Mouse (Mus musculus) MEL (cell line): Measurements from ENCODE around the gene Rag2. TPM values are rescaled to one million over a fixed set of nuclear protein-coding genes. Genes with fewer than 3 reads are reported as not detected.

Source experiments
- DNase-seq: peaks from one replicate; pipeline ENCODE4 v3.0.0; 2011; ENCODE audit warnings: low read depth, low spot score
- H3K27ac ChIP-seq: 2 replicates; pipeline ENCODE4 v1.5.1; 2012; ENCODE audit warnings: low read depth, mild to moderate bottlenecking, control low read depth, low read length, moderate library complexity; ENCODE audit not compliant: control insufficient read depth
- H3K27me3 ChIP-seq, 2 experiments: fragments of 150-350 bp in 1 of 2; sonication (generic) in 1 of 2; 2 replicates each; pipeline ENCODE4 v1.6.1; 2012; ENCODE audit warnings: low read length in 2 of 2, mild to moderate bottlenecking in 2 of 2, improper control_type of control experiment in 1 of 2, moderate library complexity in 1 of 2; ENCODE audit not compliant: insufficient read depth in 2 of 2, control insufficient read depth in 1 of 2
- H3K36me3 ChIP-seq, 2 experiments: 2 replicates each; pipeline ENCODE4 v1.6.1; 2012 to 2014; ENCODE audit warnings: low read length in 2 of 2, improper control_type of control experiment in 1 of 2, inconsistent platforms in 1 of 2, mild to moderate bottlenecking in 1 of 2; ENCODE audit not compliant: insufficient read depth in 2 of 2, control insufficient read depth in 1 of 2
- H3K4me1 ChIP-seq, 2 experiments: fragments of 150-350 bp in 1 of 2; sonication (generic) in 1 of 2; 2 replicates each; pipeline ENCODE4 v1.6.1; 2012; ENCODE audit warnings: low read length in 2 of 2, improper control_type of control experiment in 1 of 2, mild to moderate bottlenecking in 1 of 2; ENCODE audit not compliant: insufficient read depth in 2 of 2, control insufficient read depth in 1 of 2
- H3K4me3 ChIP-seq, 2 experiments: fragments of 150-350 bp in 1 of 2; sonication (generic) in 1 of 2; 2 replicates each; pipeline ENCODE4 v1.5.1; 2012; ENCODE audit warnings: low read depth in 2 of 2, low read length in 2 of 2, mild to moderate bottlenecking in 2 of 2, moderate library complexity in 2 of 2, control low read depth in 1 of 2, improper control_type of control experiment in 1 of 2; ENCODE audit not compliant: control insufficient read depth in 1 of 2, insufficient read depth in 1 of 2
- H3K79me2 ChIP-seq: 2 replicates; pipeline ENCODE4 v1.6.1; 2012; ENCODE audit warnings: mild to moderate bottlenecking, low read length, moderate library complexity; ENCODE audit not compliant: control insufficient read depth, poor library complexity, insufficient read depth
- H3K9ac ChIP-seq: 2 replicates; pipeline ENCODE4 v1.6.1; 2012; ENCODE audit warnings: low read depth, mild to moderate bottlenecking, control low read depth, low read length, moderate library complexity; ENCODE audit not compliant: control insufficient read depth, poor library complexity, severe bottlenecking
- H3K9me3 ChIP-seq: fragments of 150-350 bp; sonication (generic); replicated peaks from 2 replicates; pipeline ENCODE4 v1.6.1; 2012; ENCODE audit warnings: mild to moderate bottlenecking, low read length, improper control_type of control experiment, moderate library complexity; ENCODE audit not compliant: insufficient read depth
- CHD2 ChIP-seq: IDR thresholded peaks from 2 replicates; pipeline ENCODE4 v1.6.1; 2011; ENCODE audit warnings: low read length, improper control_type of control experiment
- CTCF ChIP-seq, 3 experiments: IDR thresholded peaks in 2 of 3; conservative IDR thresholded peaks in 1 of 3; 2 replicates each; pipeline ENCODE4 v1.5.1; 2011 to 2012; ENCODE audit warnings: low read length in 3 of 3, low read depth in 2 of 3, mild to moderate bottlenecking in 2 of 3, improper control_type of control experiment in 1 of 3, inconsistent platforms in 1 of 3, mixed read lengths in 1 of 3, moderate library complexity in 1 of 3; ENCODE audit not compliant: control insufficient read depth in 1 of 3, insufficient read depth in 1 of 3, poor library complexity in 1 of 3, severe bottlenecking in 1 of 3
- ELF1 ChIP-seq: IDR thresholded peaks from 2 replicates; pipeline ENCODE4 v1.6.1; 2014; ENCODE audit warnings: low read depth, mild to moderate bottlenecking, inconsistent platforms, low read length, improper control_type of control experiment, moderate library complexity
- ETS1 ChIP-seq: IDR thresholded peaks from 2 replicates; pipeline ENCODE4 v1.6.1; 2012; ENCODE audit warnings: low read depth, mild to moderate bottlenecking, inconsistent platforms, low read length, improper control_type of control experiment, moderate library complexity
- JUND ChIP-seq: IDR thresholded peaks from 2 replicates; pipeline ENCODE4 v1.6.1; 2011; ENCODE audit warnings: low read depth, mild to moderate bottlenecking, improper control_type of control experiment, low read length
- MAFK ChIP-seq: IDR thresholded peaks from 2 replicates; pipeline ENCODE4 v1.6.1; 2011; ENCODE audit warnings: low read depth, mild to moderate bottlenecking, low read length, improper control_type of control experiment, borderline replicate concordance
- MAZ ChIP-seq: IDR thresholded peaks from 2 replicates; pipeline ENCODE4 v1.6.1; 2012; ENCODE audit warnings: low read depth, mild to moderate bottlenecking, inconsistent platforms, low read length, improper control_type of control experiment
- MXI1 ChIP-seq: IDR thresholded peaks from 2 replicates; pipeline ENCODE4 v1.6.1; 2011; ENCODE audit warnings: mild to moderate bottlenecking, low read depth, low read length, improper control_type of control experiment
- MYB ChIP-seq: IDR thresholded peaks from 2 replicates; pipeline ENCODE4 v1.6.1; 2011; ENCODE audit warnings: mild to moderate bottlenecking, low read depth, low read length, improper control_type of control experiment
- MYC ChIP-seq: IDR thresholded peaks from 2 replicates; pipeline ENCODE4 v1.6.1; 2011; ENCODE audit warnings: low read depth, mild to moderate bottlenecking, low read length, improper control_type of control experiment, moderate library complexity
- NELFE ChIP-seq: IDR thresholded peaks from 2 replicates; pipeline ENCODE4 v1.6.1; 2011; ENCODE audit warnings: low read depth, low read length, improper control_type of control experiment
- NRF1 ChIP-seq: IDR thresholded peaks from 2 replicates; pipeline ENCODE4 v1.6.1; 2014; ENCODE audit warnings: low read depth, mild to moderate bottlenecking, inconsistent platforms, low read length, improper control_type of control experiment, moderate library complexity; ENCODE audit not compliant: poor library complexity, insufficient read depth, severe bottlenecking
- POLR2A ChIP-seq, 2 experiments: IDR thresholded peaks; 2 replicates each; pipeline ENCODE4 v1.6.1; 2011 to 2012; ENCODE audit warnings: low read length in 2 of 2, mild to moderate bottlenecking in 2 of 2, control low read depth in 1 of 2, improper control_type of control experiment in 1 of 2, low read depth in 1 of 2, moderate library complexity in 1 of 2; ENCODE audit not compliant: control insufficient read depth in 1 of 2, insufficient read depth in 1 of 2, poor library complexity in 1 of 2
- POLR2AphosphoS2 ChIP-seq: IDR thresholded peaks from 2 replicates; pipeline ENCODE4 v1.6.1; 2011; ENCODE audit warnings: low read length, improper control_type of control experiment
- POLR2AphosphoS5 ChIP-seq: IDR thresholded peaks from 2 replicates; pipeline ENCODE4 v1.6.1; 2012; ENCODE audit warnings: low read depth, borderline replicate concordance, mild to moderate bottlenecking, inconsistent platforms, low read length, moderate library complexity, mixed read lengths
- RAD21 ChIP-seq: IDR thresholded peaks from 2 replicates; pipeline ENCODE4 v1.6.1; 2011; ENCODE audit warnings: mild to moderate bottlenecking, low read depth, low read length, improper control_type of control experiment
- SIN3A ChIP-seq: IDR thresholded peaks from 2 replicates; pipeline ENCODE4 v1.6.1; 2012; ENCODE audit warnings: low read length, improper control_type of control experiment, inconsistent platforms
- TBP ChIP-seq: IDR thresholded peaks from 2 replicates; pipeline ENCODE4 v1.8.0; 2011; ENCODE audit warnings: low read depth, low read length, improper control_type of control experiment
- TCF12 ChIP-seq: IDR thresholded peaks from 2 replicates; pipeline ENCODE4 v1.6.1; 2014; ENCODE audit warnings: low read depth, mild to moderate bottlenecking, inconsistent platforms, low read length, improper control_type of control experiment, moderate library complexity
- UBTF ChIP-seq: IDR thresholded peaks from 2 replicates; pipeline ENCODE4 v1.6.1; 2012; ENCODE audit warnings: low read depth, mild to moderate bottlenecking, inconsistent platforms, low read length, improper control_type of control experiment, moderate library complexity, borderline replicate concordance; ENCODE audit not compliant: insufficient read depth
- USF1 ChIP-seq: IDR thresholded peaks from 2 replicates; pipeline ENCODE4 v1.6.1; 2014; ENCODE audit warnings: low read depth, mild to moderate bottlenecking, inconsistent platforms, low read length, improper control_type of control experiment, moderate library complexity
- USF2 ChIP-seq, 2 experiments: IDR thresholded peaks; 2 replicates each; pipeline ENCODE4 v1.6.1; 2011 to 2012; ENCODE audit warnings: improper control_type of control experiment in 2 of 2, low read length in 2 of 2, borderline replicate concordance in 1 of 2, inconsistent platforms in 1 of 2, low read depth in 1 of 2, mild to moderate bottlenecking in 1 of 2; ENCODE audit not compliant: insufficient read depth in 1 of 2
- ZC3H11A ChIP-seq: IDR thresholded peaks from 2 replicates; pipeline ENCODE4 v1.6.1; 2012; ENCODE audit warnings: low read depth, mild to moderate bottlenecking, inconsistent platforms, low read length, improper control_type of control experiment
- ZKSCAN1 ChIP-seq: IDR thresholded peaks from 2 replicates; pipeline ENCODE4 v1.6.1; 2012; ENCODE audit warnings: low read depth, mild to moderate bottlenecking, inconsistent platforms, low read length, improper control_type of control experiment, moderate library complexity
- ZNF384 ChIP-seq: IDR thresholded peaks from 2 replicates; pipeline ENCODE4 v1.6.1; 2012; ENCODE audit warnings: low read depth, mild to moderate bottlenecking, inconsistent platforms, low read length, improper control_type of control experiment
- polyA plus RNA-seq, 2 experiments: library from polyadenylated mRNA; stranded (reverse) in 1 of 2; unstranded in 1 of 2; fragments of >175 nt in 1 of 2; fragments of >200 nt in 1 of 2; gene quantifications; 2 replicates each; pipeline versions ENCODE4 v1.2.1 to v1.2.4; 2012; ENCODE audit warnings: low replicate concordance in 2 of 2, low read depth in 1 of 2; ENCODE audit not compliant: insufficient read length in 2 of 2, insufficient read depth in 1 of 2, missing spikeins in 1 of 2
- total RNA-seq: library from RNA; depleted of rRNA; stranded (reverse); fragments of 300-350 nt; gene quantifications from 2 replicates; pipeline ENCODE4 v1.2.3, GENCODE M21; 2012

Gene Rag2
- total and polyA plus RNA-seq, 3 experiments: not detected

DNA sequence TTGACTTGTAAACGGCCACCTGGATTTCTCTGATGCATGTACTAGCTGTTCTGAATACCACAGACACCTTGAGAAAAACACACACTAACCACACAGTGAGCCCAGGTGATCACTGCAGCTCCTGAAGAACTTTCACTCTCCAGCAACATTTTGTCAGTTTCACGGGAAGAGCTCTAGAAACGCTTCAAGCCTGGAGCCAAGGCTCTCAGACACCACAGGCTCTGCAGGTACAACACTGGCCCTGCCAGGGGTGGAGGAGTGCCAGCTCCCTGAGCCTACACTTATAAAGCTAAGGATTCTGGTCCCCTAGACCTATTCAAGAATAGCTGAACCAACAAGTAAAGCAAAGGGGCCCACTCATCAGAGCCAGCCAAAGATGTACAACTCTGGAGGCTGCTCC, 43.1 kb upstream of the Rag2 start:
- Histone ChIP-seq H3K4me1 (peaks cover 3 to 10% of the 10 kb centered on the region in 2 experiments), H3K27ac (0 out of 2 replicates have a peak overlapping the region, but pooled peaks have one; percentile 6), H3K79me2 (no peaks in the 10 kb centered on the region), H3K27me3 (no peaks in the 10 kb centered on the region), H3K9ac (no peak overlapping the region), H3K4me3 (no peak overlapping the region), H3K36me3 (peaks cover 0 to 13% of the 10 kb centered on the region in 2 experiments; a peak in 2 of 4 replicates), H3K9me3 (no peaks in the 10 kb centered on the region)
- TF ChIP-seq TCF12 (no peak), MAZ (no peak), ETS1 (no peak), POLR2AphosphoS5 (no peak), TBP (no peak), USF2 (IDR thresholded peaks at IDR 0.05; ENCODE audit: borderline replicate concordance in 1 of 2, insufficient read depth in 1 of 2, low read depth in 1 of 2, low read length in 2 of 2) (no peak), POLR2AphosphoS2 (no peak)
- DNase-seq: no peak

DNA sequence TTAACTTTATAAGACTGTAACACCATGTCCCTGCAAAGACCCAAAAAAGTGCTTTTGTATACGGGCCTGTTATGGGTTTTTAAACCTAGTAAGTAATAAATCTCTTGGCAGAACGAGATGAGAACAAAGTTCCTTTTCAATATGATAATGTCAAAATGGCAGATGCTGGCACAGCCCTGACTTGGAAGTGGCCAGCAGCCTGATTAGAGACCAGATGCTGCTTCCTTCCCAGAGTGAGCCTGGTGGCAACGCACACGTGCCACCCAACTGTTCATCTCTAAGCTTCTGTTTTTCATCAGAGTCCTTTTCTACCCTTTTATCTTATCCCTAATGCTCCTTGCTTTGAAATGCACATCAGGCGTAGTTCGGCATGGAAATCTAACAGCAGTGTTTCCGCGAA, 33.2 kb upstream of the Rag2 start:
- Histone ChIP-seq H3K27me3 (no peaks in the 10 kb centered on the region), H3K9ac (no peak overlapping the region), H3K27ac (no peak overlapping the region), H3K36me3 (peaks cover 0 to 7% of the 10 kb centered on the region in 2 experiments; a peak in 2 of 4 replicates), H3K79me2 (no peaks in the 10 kb centered on the region), H3K4me1 (peaks cover 0 to 6% of the 10 kb centered on the region in 2 experiments; a peak in 2 of 4 replicates), H3K9me3 (no peaks in the 10 kb centered on the region), H3K4me3 (no peak overlapping the region)
- no peak for TF ChIP-seq ZC3H11A
- no peak for TF ChIP-seq MAFK
- no peak for TF ChIP-seq ETS1
- no peak for TF ChIP-seq POLR2AphosphoS2
- no peak for TF ChIP-seq CTCF (IDR thresholded peaks at IDR 0.05 in 2 of 3, conservative IDR thresholded peaks at IDR 0.05 in 1 of 3; ENCODE audit: control insufficient read depth in 1 of 3, insufficient read depth in 1 of 3, low read depth in 2 of 3, low read length in 3 of 3, poor library complexity in 1 of 3, severe bottlenecking in 1 of 3)
- TF ChIP-seq TBP: no peak
- TF ChIP-seq USF1: no peak
- no peak for TF ChIP-seq CHD2
- DNase-seq: no peak

DNA sequence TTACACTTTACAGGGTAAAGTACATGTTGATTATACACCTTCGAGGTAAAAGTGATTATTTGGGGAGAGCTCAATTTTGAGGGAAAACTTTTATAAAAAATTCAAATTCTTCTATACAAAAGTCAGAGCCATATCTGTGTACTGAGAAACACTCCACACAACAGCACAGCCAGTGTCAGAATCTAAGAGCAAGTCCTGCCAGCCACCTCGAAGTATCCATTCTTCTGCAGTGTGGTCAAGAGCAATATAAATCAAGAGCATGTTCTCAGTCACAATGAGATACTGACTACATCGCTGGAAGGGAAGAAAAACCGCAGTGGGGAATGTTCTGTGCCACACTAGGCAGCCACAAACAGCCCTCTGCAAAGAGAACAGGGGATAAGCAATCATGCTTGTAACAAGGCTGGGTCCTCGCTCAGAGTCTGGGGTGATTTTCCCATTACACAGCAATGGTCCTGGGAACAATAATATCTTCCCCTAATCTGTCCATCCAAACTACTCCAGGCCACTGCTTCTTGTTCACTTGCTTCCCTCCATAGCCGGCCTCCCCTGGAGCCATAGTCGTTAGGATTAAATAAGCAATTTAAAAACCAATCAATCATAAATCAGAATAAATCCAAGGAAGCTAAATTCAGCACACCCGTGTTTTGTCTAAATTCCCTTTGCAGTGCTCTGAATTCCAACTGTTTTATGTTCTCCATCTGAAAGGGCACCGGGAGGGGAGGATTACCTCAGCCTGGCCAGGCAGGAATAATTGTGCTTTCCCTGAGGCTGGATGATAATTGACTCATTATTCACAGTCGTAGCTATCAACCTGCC, 32.3 kb upstream of the Rag2 start:
- H3K9ac ChIP-seq: no peak overlapping the region
- no peaks in the 10 kb centered on the region for H3K27me3 ChIP-seq
- no peak for DNase-seq
- no peak overlapping the region for H3K4me3 ChIP-seq
- TF ChIP-seq MAZ (no peak), NRF1 (no peak), MYB (no peak), ELF1 (no peak), MYC (no peak), RAD21 (no peak), ZNF384 (no peak), ZKSCAN1 (no peak), JUND (no peak), MXI1 (no peak), SIN3A (no peak), UBTF (no peak), NELFE (no peak), POLR2A (IDR thresholded peaks at IDR 0.05; ENCODE audit: control insufficient read depth in 1 of 2, insufficient read depth in 1 of 2, low read depth in 1 of 2, low read length in 2 of 2, poor library complexity in 1 of 2) (no peak)
- TF ChIP-seq, all 39 proteins: peak for 0
- peaks cover 0 to 7% of the 10 kb centered on the region in 2 experiments; a peak in 2 of 4 replicates for H3K36me3 ChIP-seq
- no peaks in the 10 kb centered on the region for H3K9me3 ChIP-seq
- no peaks in the 10 kb centered on the region for H3K79me2 ChIP-seq
- H3K4me1 ChIP-seq: peaks cover 0 to 6% of the 10 kb centered on the region in 2 experiments; a peak in 3 of 4 replicates
- no peak overlapping the region for H3K27ac ChIP-seq
